Mouse (Mus musculus) layer of hippocampus, postnatal 25 days (tissue): ENCODE results near the gene P2rx6. TPM values are rescaled to one million over a fixed set of nuclear protein-coding genes. Genes with fewer than 3 reads are reported as not detected.
"Not testable (repeated sequence)": the region's sequence is repeated elsewhere in the genome, so short reads cannot be mapped to it uniquely, and the experiment has no call there.

ENCODE experiments used
- DNase-seq, 2 experiments: peaks; one replicate each; pipeline ENCODE4 v3.0.0; 2022; ENCODE audit warnings: mixed read lengths in 2 of 2, low spot score in 1 of 2; ENCODE audit errors: extremely low spot score in 1 of 2
- total RNA-seq, 2 experiments: library from RNA; stranded (reverse); gene quantifications; 2 replicates each; pipeline ENCODE4 v1.2.3; 2021

The P2rx6 gene
- 1 to 10 TPM in 1 of 2 experiments, under 1 TPM in 1; 0.64 to 1.3 TPM for total RNA-seq

GRCm38 (mm10) chr16:17561751-17562208 is at the start of gene P2rx6:
P2rx6 (plus strand) TSS chr16:17561885.
- DNase-seq: no peak

GRCm38 (mm10) chr16:17518910-17519309 is 42.8 kb upstream of the P2rx6 start:
- no peak for DNase-seq

GRCm38 (mm10) chr16:17524156-17524555 is 37.5 kb upstream of the P2rx6 start:
- peak in 1 of 2 experiments; percentile 7 for DNase-seq

- no peak for DNase-seq
Observed at GRCm38 (mm10) chr16:17525524-17525923, 36.2 kb upstream of the P2rx6 start.

GRCm38 (mm10) chr16:17526223-17526622 is 35.5 kb upstream of the P2rx6 start:
- DNase-seq: no peak

- DNase-seq: peak in 1 of 2 experiments; percentile 5
Observed at GRCm38 (mm10) chr16:17527606-17528005, 34.1 kb upstream of the P2rx6 start.

- DNase-seq: no peak
Observed at GRCm38 (mm10) chr16:17528276-17528675, 33.4 kb upstream of the P2rx6 start.

- no peak for DNase-seq
Observed at GRCm38 (mm10) chr16:17529981-17530586, 31.6 kb upstream of the P2rx6 start.

GRCm38 (mm10) chr16:17530640-17531288 is 30.9 kb upstream of the P2rx6 start, which contains the start of gene Thap7:
Thap7 (minus strand) TSS chr16:17531136.
- peak; percentile 90 to 95 for DNase-seq

GRCm38 (mm10) chr16:17532271-17532670 is 29.4 kb upstream of the P2rx6 start:
- DNase-seq: no peak

GRCm38 (mm10) chr16:17532676-17533329 is 28.9 kb upstream of the P2rx6 start:
- DNase-seq: no peak

- no peak for DNase-seq
Observed at GRCm38 (mm10) chr16:17536584-17536983, 25.1 kb upstream of the P2rx6 start.

GRCm38 (mm10) chr16:17542632-17543031 is 19.1 kb upstream of the P2rx6 start:
- no peak for DNase-seq

GRCm38 (mm10) chr16:17552837-17553236 is 8.8 kb upstream of the P2rx6 start:
- no peak for DNase-seq

GRCm38 (mm10) chr16:17553910-17554685 is 7.6 kb upstream of the P2rx6 start:
- DNase-seq: no peak

GRCm38 (mm10) chr16:17554702-17555101 is 7.0 kb upstream of the P2rx6 start:
- DNase-seq: not testable (repeated sequence)

- no peak for DNase-seq
Observed at GRCm38 (mm10) chr16:17556180-17556579, 5.5 kb upstream of the P2rx6 start.

- no peak for DNase-seq
Observed at GRCm38 (mm10) chr16:17556907-17557306, 4.8 kb upstream of the P2rx6 start.

- DNase-seq: peak; percentile 68 to 83
Observed at GRCm38 (mm10) chr16:17557947-17558480, 3.7 kb upstream of the P2rx6 start.

- DNase-seq: no peak
Observed at GRCm38 (mm10) chr16:17558811-17559210, 2.9 kb upstream of the P2rx6 start.
